Mouse (Mus musculus) ES-E14 (cell line): ENCODE measurements around the gene Psmb8.

Experiments
- CHD2 ChIP-seq: IDR thresholded peaks from 2 replicates; pipeline ENCODE4 v1.6.1; 2014; ENCODE audit warnings: mild to moderate bottlenecking, low read depth, low read length, inconsistent platforms
- ZC3H11A ChIP-seq: IDR thresholded peaks from 2 replicates; pipeline ENCODE4 v1.6.1; 2012; ENCODE audit warnings: low read depth, mild to moderate bottlenecking, inconsistent platforms, low read length, borderline replicate concordance

- TF ChIP-seq ZC3H11A (no peak), CHD2 (no peak)
Observed at GRCm38 (mm10) chr17:34172528-34172927, 25.0 kb upstream of the Psmb8 start.
